Mouse (Mus musculus) myocyte (in vitro differentiated cells): ENCODE data around the gene Izumo2. TPM values are rescaled to one million over a fixed set of nuclear protein-coding genes. Genes with fewer than 3 reads are reported as not detected.
A peak's percentile ranks its signal among the peaks of the same experiment; 100 is the strongest.

Experiments
- H3K27me3 ChIP-seq: one replicate; pipeline ENCODE4 v1.6.1; 2011; ENCODE audit not compliant: control insufficient read depth, insufficient read depth, insufficient read length
- H3K36me3 ChIP-seq: one replicate; pipeline ENCODE4 v1.6.1; 2011; ENCODE audit not compliant: control insufficient read depth, insufficient read depth
- H3K4me2 ChIP-seq: one replicate; pipeline ENCODE4 v1.6.1; 2011; ENCODE audit warnings: low read depth, control low read depth
- H3K4me3 ChIP-seq: one replicate; pipeline ENCODE4 v1.5.1; 2011; ENCODE audit warnings: mild to moderate bottlenecking, control low read depth, moderate library complexity
- H3K79me2 ChIP-seq: one replicate; pipeline ENCODE4 v1.6.1; 2011; ENCODE audit not compliant: control insufficient read depth, insufficient read depth
- H3ac ChIP-seq: one replicate; pipeline ENCODE4 v1.6.1; 2011; ENCODE audit not compliant: control insufficient read depth, insufficient read length
- CEBPB ChIP-seq: IDR thresholded peaks from 2 replicates; pipeline ENCODE4 v1.6.1; 2011; ENCODE audit warnings: mild to moderate bottlenecking, moderate library complexity; ENCODE audit not compliant: poor library complexity, insufficient read depth, severe bottlenecking
- E2F4 ChIP-seq: IDR thresholded peaks from one replicate; pipeline ENCODE4 v1.6.1; 2011; ENCODE audit warnings: mild to moderate bottlenecking, control low read depth, moderate library complexity; ENCODE audit not compliant: insufficient read depth
- MAX ChIP-seq: IDR thresholded peaks from one replicate; pipeline ENCODE4 v1.6.1; 2011; ENCODE audit warnings: low read depth, mild to moderate bottlenecking, control low read depth
- MYOD1 ChIP-seq, 3 experiments: IDR thresholded peaks; one replicate each; pipeline ENCODE4 v1.6.1; 2011; ENCODE audit warnings: control low read depth in 2 of 3, low read depth in 2 of 3, mild to moderate bottlenecking in 2 of 3, moderate library complexity in 1 of 3; ENCODE audit not compliant: insufficient read length in 2 of 3, control insufficient read depth in 1 of 3
- MYOG ChIP-seq, 3 experiments: IDR thresholded peaks; one replicate each; pipeline ENCODE4 v1.6.1; 2011; ENCODE audit warnings: control low read depth in 2 of 3, low read depth in 2 of 3, mild to moderate bottlenecking in 2 of 3; ENCODE audit not compliant: insufficient read length in 2 of 3, control insufficient read depth in 1 of 3, insufficient read depth in 1 of 3
- POLR2A ChIP-seq: IDR thresholded peaks from one replicate; pipeline ENCODE4 v1.6.1; 2011; ENCODE audit warnings: low read depth, mild to moderate bottlenecking, control low read depth, moderate library complexity; ENCODE audit not compliant: insufficient read length
- POLR2AphosphoS2 ChIP-seq: IDR thresholded peaks from one replicate; pipeline ENCODE4 v1.6.1; 2011; ENCODE audit warnings: low read depth, control low read depth; ENCODE audit not compliant: insufficient read length
- REST ChIP-seq: IDR thresholded peaks from one replicate; pipeline ENCODE4 v1.6.1; 2011; ENCODE audit warnings: mild to moderate bottlenecking, control low read depth, moderate library complexity; ENCODE audit not compliant: insufficient read depth, insufficient read length
- SRF ChIP-seq: IDR thresholded peaks from one replicate; pipeline ENCODE4 v1.6.1; 2011; ENCODE audit warnings: low read depth; ENCODE audit not compliant: control insufficient read depth, insufficient read length
- TCF12 ChIP-seq: IDR thresholded peaks from one replicate; pipeline ENCODE4 v1.6.1; 2011; ENCODE audit warnings: mild to moderate bottlenecking, control low read depth; ENCODE audit not compliant: poor library complexity, insufficient read depth, severe bottlenecking
- TCF3 ChIP-seq: IDR thresholded peaks from one replicate; pipeline ENCODE4 v1.6.1; 2011; ENCODE audit warnings: low read depth, control low read depth; ENCODE audit not compliant: insufficient read length
- USF1 ChIP-seq: IDR thresholded peaks from one replicate; pipeline ENCODE4 v1.6.1; 2011; ENCODE audit warnings: low read depth, mild to moderate bottlenecking, control low read depth, moderate library complexity
- polyA plus RNA-seq: library from polyadenylated mRNA; unstranded; fragments of >200 nt; fragmentation: generic; extraction: Trizol; gene quantifications from one replicate; pipeline ENCODE4 v1.2.1, GENCODE M21; 2012; ENCODE audit warnings: missing spikeins

Gene Izumo2
- polyA plus RNA-seq, 1 experiment, result not detected

GRCm38 (mm10) chr7:44683656-44684055, 24.9 kb upstream of the Izumo2 start:
- peaks cover 12% of the 10 kb centered on the region for H3K27me3 ChIP-seq

GRCm38 (mm10) chr7:44685531-44686402, 22.8 kb upstream of the Izumo2 start:
- Histone ChIP-seq H3K36me3 (no peaks in the 10 kb centered on the region), H3K79me2 (no peaks in the 10 kb centered on the region), H3K4me3 (no peak overlapping the region), H3K4me2 (no peak overlapping the region), H3K27me3 (peaks cover 1% of the 10 kb centered on the region), H3ac (no peak overlapping the region)
- TF ChIP-seq MYOG (IDR thresholded peaks at IDR 0.05; ENCODE audit: control insufficient read depth in 1 of 3, insufficient read depth in 1 of 3, insufficient read length in 2 of 3, low read depth in 2 of 3) (peak in 1 of 3 experiments; percentile 23), SRF (no peak), POLR2A (no peak), MYOD1 (IDR thresholded peaks at IDR 0.05; ENCODE audit: control insufficient read depth in 1 of 3, insufficient read length in 2 of 3, low read depth in 2 of 3) (peak in 1 of 3 experiments; percentile 4), REST (no peak), TCF12 (no peak), MAX (no peak), CEBPB (no peak), TCF3 (no peak)

More at GRCm38 (mm10) chr7:44683656-44684055, 24.9 kb upstream of the Izumo2 start:
- H3K4me2 ChIP-seq, result no peak overlapping the region
- no peak overlapping the region for H3K4me3 ChIP-seq
- no peak overlapping the region for H3ac ChIP-seq
- H3K79me2 ChIP-seq, result no peaks in the 10 kb centered on the region
- no peaks in the 10 kb centered on the region for H3K36me3 ChIP-seq
- TF ChIP-seq REST (no peak), TCF12 (no peak), SRF (no peak), TCF3 (no peak), USF1 (no peak), MAX (no peak), E2F4 (no peak), POLR2A (no peak), POLR2AphosphoS2 (no peak), MYOG (IDR thresholded peaks at IDR 0.05; ENCODE audit: control insufficient read depth in 1 of 3, insufficient read depth in 1 of 3, insufficient read length in 2 of 3, low read depth in 2 of 3) (no peak), CEBPB (no peak), MYOD1 (IDR thresholded peaks at IDR 0.05; ENCODE audit: control insufficient read depth in 1 of 3, insufficient read length in 2 of 3, low read depth in 2 of 3) (no peak)

GRCm38 (mm10) chr7:44688890-44689289, 19.7 kb upstream of the Izumo2 start:
- H3K4me3 ChIP-seq, result no peak overlapping the region
- no peaks in the 10 kb centered on the region for H3K27me3 ChIP-seq
- TF ChIP-seq POLR2AphosphoS2, result no peak
- no peaks in the 10 kb centered on the region for H3K36me3 ChIP-seq
- no peak overlapping the region for H3ac ChIP-seq
- H3K4me2 ChIP-seq, result no peak overlapping the region
- H3K79me2 ChIP-seq, result no peaks in the 10 kb centered on the region

GRCm38 (mm10) chr7:44689331-44689730, 19.2 kb upstream of the Izumo2 start:
- Histone ChIP-seq H3K79me2 (no peaks in the 10 kb centered on the region), H3K36me3 (no peaks in the 10 kb centered on the region), H3K4me2 (no peak overlapping the region), H3K4me3 (no peak overlapping the region), H3K27me3 (no peaks in the 10 kb centered on the region), H3ac (no peak overlapping the region)
- no peak for TF ChIP-seq USF1
- no peak for TF ChIP-seq TCF12
- TF ChIP-seq POLR2AphosphoS2, result no peak
- TF ChIP-seq CEBPB, result no peak
- no peak for TF ChIP-seq SRF
- no peak for TF ChIP-seq MAX
- no peak for TF ChIP-seq MYOG (IDR thresholded peaks at IDR 0.05; ENCODE audit: control insufficient read depth in 1 of 3, insufficient read depth in 1 of 3, insufficient read length in 2 of 3, low read depth in 2 of 3)
- TF ChIP-seq TCF3, result no peak
- no peak for TF ChIP-seq E2F4

GRCm38 (mm10) chr7:44693427-44694175, 14.9 kb upstream of the Izumo2 start:
- Histone ChIP-seq H3ac (no peak overlapping the region), H3K4me3 (no peak overlapping the region), H3K79me2 (no peaks in the 10 kb centered on the region), H3K27me3 (no peaks in the 10 kb centered on the region), H3K4me2 (no peak overlapping the region), H3K36me3 (no peaks in the 10 kb centered on the region)
- no peak for TF ChIP-seq USF1
- TF ChIP-seq REST, result no peak
- no peak for TF ChIP-seq CEBPB
- TF ChIP-seq MAX, result no peak
- no peak for TF ChIP-seq E2F4
- TF ChIP-seq TCF12, result no peak
- TF ChIP-seq TCF3, result no peak
- TF ChIP-seq MYOD1 (IDR thresholded peaks at IDR 0.05; ENCODE audit: control insufficient read depth in 1 of 3, insufficient read length in 2 of 3, low read depth in 2 of 3), result no peak
- no peak for TF ChIP-seq POLR2A
- TF ChIP-seq SRF, result no peak
- TF ChIP-seq POLR2AphosphoS2, result no peak
- no peak for TF ChIP-seq MYOG (IDR thresholded peaks at IDR 0.05; ENCODE audit: control insufficient read depth in 1 of 3, insufficient read depth in 1 of 3, insufficient read length in 2 of 3, low read depth in 2 of 3)
